Mouse (Mus musculus) myocyte (in vitro differentiated cells): Measurements from ENCODE around the gene Zkscan7.

Source experiments
- E2F4 ChIP-seq: IDR thresholded peaks from one replicate; pipeline ENCODE4 v1.6.1; 2011; ENCODE audit warnings: mild to moderate bottlenecking, control low read depth, moderate library complexity; ENCODE audit not compliant: insufficient read depth
- MYOG ChIP-seq, 3 experiments: IDR thresholded peaks; one replicate each; pipeline ENCODE4 v1.6.1; 2011; ENCODE audit warnings: control low read depth in 2 of 3, low read depth in 2 of 3, mild to moderate bottlenecking in 2 of 3; ENCODE audit not compliant: insufficient read length in 2 of 3, control insufficient read depth in 1 of 3, insufficient read depth in 1 of 3
- POLR2A ChIP-seq: IDR thresholded peaks from one replicate; pipeline ENCODE4 v1.6.1; 2011; ENCODE audit warnings: low read depth, mild to moderate bottlenecking, control low read depth, moderate library complexity; ENCODE audit not compliant: insufficient read length

DNA sequence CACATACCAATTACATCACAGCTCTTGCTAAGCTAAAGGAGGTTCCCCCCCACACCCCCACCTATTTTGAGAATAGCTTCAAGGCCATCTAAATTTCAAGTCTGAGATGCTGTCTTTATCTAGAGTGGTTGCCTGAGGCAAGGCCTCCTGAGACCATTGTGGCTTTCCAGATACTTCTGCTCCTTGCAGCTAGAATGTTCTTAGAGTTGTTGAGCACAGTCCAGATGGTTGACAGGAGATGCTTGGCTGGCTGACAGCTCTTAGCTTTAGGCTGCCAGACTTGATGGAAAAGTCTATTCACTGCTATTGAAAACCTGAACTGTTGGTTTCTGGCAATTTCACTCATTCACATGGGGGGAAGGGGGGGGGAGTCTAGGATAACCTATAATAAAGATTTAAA is 39.3 kb upstream of the Zkscan7 start:
- TF ChIP-seq POLR2A = no peak
- no peak for TF ChIP-seq MYOG (IDR thresholded peaks at IDR 0.05; ENCODE audit: control insufficient read depth in 1 of 3, insufficient read depth in 1 of 3, insufficient read length in 2 of 3, low read depth in 2 of 3)
- no peak for TF ChIP-seq E2F4
